Mouse (Mus musculus): Measurements from ENCODE around the gene Astn1. TPM values are rescaled to one million over a fixed set of nuclear protein-coding genes. Genes with fewer than 3 reads are reported as not detected.

The Astn1 gene
- polyA plus RNA-seq, 1 experiment from 2014 or later = 1.2 TPM

- H3K27ac ChIP-seq = no peak overlapping the region
- no peak for ATAC-seq (ENCODE audit: insufficient number of reproducible peaks, low FRiP score, low TSS enrichment, low read depth)
- H3K36me3 ChIP-seq = no peaks in the 10 kb centered on the region
- no peaks in the 10 kb centered on the region for H3K4me1 ChIP-seq
- no peak overlapping the region for H3K4me2 ChIP-seq
- no peak overlapping the region for H3K4me3 ChIP-seq
- 78% methylated on average over 1 of the region's 1 CpGs for WGBS
- no peaks in the 10 kb centered on the region for H3K9me3 ChIP-seq
- no peak overlapping the region for H3K9ac ChIP-seq
- no peaks in the 10 kb centered on the region for H3K27me3 ChIP-seq
These were observed 60.7 kb downstream of the Astn1 start for GRCm38 (mm10) chr1:158422739-158423138.

- no peaks in the 10 kb centered on the region for H3K9me3 ChIP-seq
- H3K27ac ChIP-seq = no peak overlapping the region
- H3K9ac ChIP-seq = no peak overlapping the region
- no peak overlapping the region for H3K4me2 ChIP-seq
- no peak overlapping the region for H3K4me3 ChIP-seq
- peaks cover 5% of the 10 kb centered on the region for H3K27me3 ChIP-seq
- ATAC-seq (ENCODE audit: insufficient number of reproducible peaks, low FRiP score, low TSS enrichment, low read depth) = no peak
- H3K4me1 ChIP-seq = no peaks in the 10 kb centered on the region
- no peaks in the 10 kb centered on the region for H3K36me3 ChIP-seq
- WGBS = 83% methylated on average over 1 of the region's 1 CpGs
These were observed 84.0 kb downstream of the Astn1 start for GRCm38 (mm10) chr1:158446071-158446470.

- Histone ChIP-seq H3K9ac (no peak overlapping the region), H3K36me3 (no peaks in the 10 kb centered on the region), H3K4me1 (no peaks in the 10 kb centered on the region), H3K27ac (no peak overlapping the region), H3K4me3 (no peak overlapping the region), H3K9me3 (no peaks in the 10 kb centered on the region), H3K27me3 (no peaks in the 10 kb centered on the region; the same call in 1 of the 2 replicates), H3K4me2 (no peak overlapping the region)
- 51% methylated on average over 7 of the region's 7 CpGs for WGBS
- no peak for ATAC-seq (ENCODE audit: insufficient number of reproducible peaks, low FRiP score, low TSS enrichment, low read depth)
These were observed 85.9 kb downstream of the Astn1 start for GRCm38 (mm10) chr1:158447956-158448355.

GRCm38 (mm10) chr1:158452675-158453074, 90.6 kb downstream of the Astn1 start:
- ATAC-seq (ENCODE audit: insufficient number of reproducible peaks, low FRiP score, low TSS enrichment, low read depth) = no peak
- Histone ChIP-seq H3K9ac (no peak overlapping the region), H3K9me3 (no peaks in the 10 kb centered on the region), H3K4me3 (no peak overlapping the region), H3K4me1 (no peaks in the 10 kb centered on the region), H3K27ac (no peak overlapping the region), H3K4me2 (no peak overlapping the region), H3K27me3 (no peaks in the 10 kb centered on the region; the same call in 1 of the 2 replicates), H3K36me3 (no peaks in the 10 kb centered on the region)

GRCm38 (mm10) chr1:158453587-158453986, 91.5 kb downstream of the Astn1 start:
- H3K4me3 ChIP-seq = no peak overlapping the region
- no peaks in the 10 kb centered on the region for H3K36me3 ChIP-seq
- no peak overlapping the region for H3K27ac ChIP-seq
- ATAC-seq (ENCODE audit: insufficient number of reproducible peaks, low FRiP score, low TSS enrichment, low read depth) = no peak
- no peaks in the 10 kb centered on the region for H3K4me1 ChIP-seq
- H3K9me3 ChIP-seq = no peaks in the 10 kb centered on the region
- no peak overlapping the region for H3K9ac ChIP-seq
- H3K4me2 ChIP-seq = no peak overlapping the region
- 78% methylated on average over 5 of the region's 5 CpGs for WGBS
- H3K27me3 ChIP-seq = no peaks in the 10 kb centered on the region; the same call in 1 of the 2 replicates

- Histone ChIP-seq H3K36me3 (no peaks in the 10 kb centered on the region), H3K27ac (no peak overlapping the region), H3K9me3 (no peaks in the 10 kb centered on the region), H3K4me1 (no peaks in the 10 kb centered on the region), H3K4me3 (no peak overlapping the region), H3K9ac (no peak overlapping the region), H3K4me2 (no peak overlapping the region), H3K27me3 (no peaks in the 10 kb centered on the region)
- no peak for ATAC-seq (ENCODE audit: insufficient number of reproducible peaks, low FRiP score, low TSS enrichment, low read depth)
- WGBS = 55% methylated on average over 6 of the region's 6 CpGs
These were observed 101.9 kb downstream of the Astn1 start for GRCm38 (mm10) chr1:158463975-158464374.

- Histone ChIP-seq H3K4me1 (no peaks in the 10 kb centered on the region), H3K4me3 (no peak overlapping the region), H3K9ac (no peak overlapping the region), H3K36me3 (no peaks in the 10 kb centered on the region), H3K4me2 (no peak overlapping the region), H3K27ac (no peak overlapping the region), H3K27me3 (no peaks in the 10 kb centered on the region), H3K9me3 (no peaks in the 10 kb centered on the region)
- no peak for ATAC-seq (ENCODE audit: insufficient number of reproducible peaks, low FRiP score, low TSS enrichment, low read depth)
- WGBS = 54% methylated on average over 6 of the region's 6 CpGs
These were observed 103.2 kb downstream of the Astn1 start for GRCm38 (mm10) chr1:158465286-158465685.

- no peaks in the 10 kb centered on the region for H3K9me3 ChIP-seq
- H3K4me1 ChIP-seq = no peaks in the 10 kb centered on the region
- no peaks in the 10 kb centered on the region for H3K27me3 ChIP-seq
- WGBS = 95% methylated on average over 1 of the region's 1 CpGs
- H3K4me2 ChIP-seq = no peak overlapping the region
- no peaks in the 10 kb centered on the region for H3K36me3 ChIP-seq
- H3K27ac ChIP-seq = no peak overlapping the region
- no peak for ATAC-seq (ENCODE audit: insufficient number of reproducible peaks, low FRiP score, low TSS enrichment, low read depth)
- no peak overlapping the region for H3K4me3 ChIP-seq
- H3K9ac ChIP-seq = no peak overlapping the region
These were observed 115.8 kb downstream of the Astn1 start for GRCm38 (mm10) chr1:158477841-158478240.

- Histone ChIP-seq H3K4me1 (no peaks in the 10 kb centered on the region), H3K9me3 (no peaks in the 10 kb centered on the region), H3K4me3 (no peak overlapping the region), H3K4me2 (no peak overlapping the region), H3K9ac (no peak overlapping the region), H3K27ac (no peak overlapping the region), H3K27me3 (no peaks in the 10 kb centered on the region), H3K36me3 (no peaks in the 10 kb centered on the region)
- ATAC-seq (ENCODE audit: insufficient number of reproducible peaks, low FRiP score, low TSS enrichment, low read depth) = no peak
- WGBS = 86% methylated on average over 6 of the region's 6 CpGs
These were observed 118.2 kb downstream of the Astn1 start for GRCm38 (mm10) chr1:158480285-158480684.

- Histone ChIP-seq H3K4me2 (no peak overlapping the region), H3K27ac (no peak overlapping the region), H3K4me1 (no peaks in the 10 kb centered on the region), H3K27me3 (no peaks in the 10 kb centered on the region), H3K9ac (no peak overlapping the region), H3K4me3 (no peak overlapping the region), H3K36me3 (no peaks in the 10 kb centered on the region), H3K9me3 (no peaks in the 10 kb centered on the region)
- no peak for ATAC-seq (ENCODE audit: insufficient number of reproducible peaks, low FRiP score, low TSS enrichment, low read depth)
- 84% methylated on average over 2 of the region's 2 CpGs for WGBS
These were observed 121.7 kb downstream of the Astn1 start for GRCm38 (mm10) chr1:158483733-158484132.

GRCm38 (mm10) chr1:158489521-158490021, 127.5 kb downstream of the Astn1 start:
- no peak overlapping the region for H3K27ac ChIP-seq
- H3K4me2 ChIP-seq = no peak overlapping the region
- ATAC-seq (ENCODE audit: insufficient number of reproducible peaks, low FRiP score, low TSS enrichment, low read depth) = no peak
- H3K36me3 ChIP-seq = no peaks in the 10 kb centered on the region
- no peaks in the 10 kb centered on the region for H3K4me1 ChIP-seq
- WGBS = 53% methylated on average over 4 of the region's 4 CpGs
- H3K9ac ChIP-seq = no peak overlapping the region
- no peak overlapping the region for H3K4me3 ChIP-seq
- H3K27me3 ChIP-seq = no peaks in the 10 kb centered on the region
- no peaks in the 10 kb centered on the region for H3K9me3 ChIP-seq

GRCm38 (mm10) chr1:158490175-158490574, 128.1 kb downstream of the Astn1 start:
- Histone ChIP-seq H3K4me3 (no peak overlapping the region), H3K27ac (no peak overlapping the region), H3K36me3 (no peaks in the 10 kb centered on the region), H3K9ac (no peak overlapping the region), H3K9me3 (no peaks in the 10 kb centered on the region), H3K4me2 (no peak overlapping the region), H3K27me3 (no peaks in the 10 kb centered on the region), H3K4me1 (no peaks in the 10 kb centered on the region)
- no peak for ATAC-seq (ENCODE audit: insufficient number of reproducible peaks, low FRiP score, low TSS enrichment, low read depth)
- WGBS = 68% methylated on average over 1 of the region's 1 CpGs

- Histone ChIP-seq H3K9ac (no peak overlapping the region), H3K27ac (no peak overlapping the region), H3K9me3 (no peaks in the 10 kb centered on the region), H3K27me3 (no peaks in the 10 kb centered on the region), H3K4me2 (no peak overlapping the region), H3K36me3 (no peaks in the 10 kb centered on the region), H3K4me1 (no peaks in the 10 kb centered on the region), H3K4me3 (no peak overlapping the region)
- 80% methylated on average over 3 of the region's 3 CpGs for WGBS
- no peak for ATAC-seq (ENCODE audit: insufficient number of reproducible peaks, low FRiP score, low TSS enrichment, low read depth)
These were observed 131.2 kb downstream of the Astn1 start for GRCm38 (mm10) chr1:158493289-158493688.
